In genomic region chr16:18411802-18412476, GRCm38 (mm10) we compare ENCODE assay signal across 8 mouse cellular contexts. TPM values are rescaled to one million over a fixed set of nuclear protein-coding genes. Genes with fewer than 3 reads are reported as not detected.
A peak's percentile ranks its signal among the peaks of the same experiment; 100 is the strongest.
DNase-seq lines count a peak whose midpoint lies in the region; ATAC-seq and TF ChIP-seq lines count a peak whose summit lies in the region.

No protein-coding gene starts in this region.

- H3K4me2 ChIP-seq in midbrain, embryonic 11.5 days: no peak overlapping the region
- no peak overlapping the region for H3K4me2 ChIP-seq in kidney, postnatal 0 days (ENCODE audit: low read length)
- no peak overlapping the region for H3K4me2 ChIP-seq in midbrain, postnatal 0 days (ENCODE audit: low read depth, low read length, poor library complexity, severe bottlenecking)

- no peak for ATAC-seq in midbrain, embryonic 11.5 days (ENCODE audit: low FRiP score)
- ATAC-seq in granulocyte monocyte progenitor cell, adult 5-6 weeks (replicated peaks; ENCODE audit: poor library complexity, severe bottlenecking): peak; percentile 60
- ATAC-seq in kidney, postnatal 0 days (replicated peaks; ENCODE audit: low FRiP score, low read depth): peak; percentile 88
- ATAC-seq in midbrain, postnatal 0 days (ENCODE audit: low FRiP score): 0 out of 2 replicates have a peak, but pooled peaks have one; percentile 8

- H3K4me1 ChIP-seq in midbrain, embryonic 10.5 days: peaks cover 24% of the 10 kb centered on the region
- peaks cover 5% of the 10 kb centered on the region for H3K4me1 ChIP-seq in midbrain, embryonic 11.5 days (ENCODE audit: control insufficient read depth, insufficient read depth, low read length)
- peaks cover 29% of the 10 kb centered on the region for H3K4me1 ChIP-seq in kidney, postnatal 0 days (replicated peaks; ENCODE audit: insufficient read depth, low read length)
- no peaks in the 10 kb centered on the region for H3K4me1 ChIP-seq in midbrain, postnatal 0 days (ENCODE audit: insufficient read depth, low read length)

- no peak overlapping the region for H3K9ac ChIP-seq in midbrain, embryonic 11.5 days (ENCODE audit: low read length)
- H3K9ac ChIP-seq in kidney, postnatal 0 days (ENCODE audit: low read depth, low read length): no peak overlapping the region
- no peak overlapping the region for H3K9ac ChIP-seq in midbrain, postnatal 0 days (replicated peaks; ENCODE audit: low read length, poor library complexity, severe bottlenecking)

- DNase-seq in adrenal gland, adult (ENCODE audit: inconsistent age in 2 of 2, low spot score in 1 of 2): peak; percentile 88 to 94
- no peak for DNase-seq in adrenal gland, postnatal 4 days (ENCODE audit: low spot score in 2 of 2)
- no peak for DNase-seq in midbrain, embryonic 10.5 days (ENCODE audit: low spot score)
- no peak for DNase-seq in midbrain, embryonic 11.5 days (ENCODE audit: low spot score, missing footprints)
- DNase-seq in kidney, postnatal 0 days (ENCODE audit: low spot score): peak; percentile 56
- peak; percentile 46 for DNase-seq in midbrain, postnatal 0 days (ENCODE audit: low spot score)
- DNase-seq in right cerebral cortex, postnatal 36 days (ENCODE audit: low spot score in 2 of 2): no peak

- peak overlapping the region; percentile 50; the same call in 1 of the 2 replicates for H3K27ac ChIP-seq in midbrain, embryonic 10.5 days (replicated peaks)
- no peak overlapping the region for H3K27ac ChIP-seq in midbrain, embryonic 11.5 days (ENCODE audit: low read depth, low read length)
- H3K27ac ChIP-seq in kidney, postnatal 0 days: peak overlapping the region; percentile 79
- no peak overlapping the region for H3K27ac ChIP-seq in midbrain, postnatal 0 days (ENCODE audit: low read depth, low read length)

- no peaks in the 10 kb centered on the region for H3K27me3 ChIP-seq in midbrain, embryonic 10.5 days (ENCODE audit: low read depth, poor library complexity, severe bottlenecking)
- H3K27me3 ChIP-seq in midbrain, embryonic 11.5 days (ENCODE audit: control insufficient read depth, insufficient read depth, low read length): no peaks in the 10 kb centered on the region
- no peaks in the 10 kb centered on the region for H3K27me3 ChIP-seq in kidney, postnatal 0 days (ENCODE audit: insufficient read depth, low read length)
- no peaks in the 10 kb centered on the region for H3K27me3 ChIP-seq in midbrain, postnatal 0 days (ENCODE audit: insufficient read depth, low read length)

- H3K9me3 ChIP-seq in midbrain, embryonic 10.5 days (replicated peaks): no peaks in the 10 kb centered on the region
- H3K9me3 ChIP-seq in midbrain, embryonic 11.5 days (ENCODE audit: control insufficient read depth, low read length): no peaks in the 10 kb centered on the region
- H3K9me3 ChIP-seq in kidney, postnatal 0 days (replicated peaks; ENCODE audit: low read length): no peaks in the 10 kb centered on the region
- H3K9me3 ChIP-seq in midbrain, postnatal 0 days (ENCODE audit: low read length): no peaks in the 10 kb centered on the region

- peaks cover 81% of the 10 kb centered on the region for H3K36me3 ChIP-seq in midbrain, embryonic 10.5 days
- peaks cover 6% of the 10 kb centered on the region for H3K36me3 ChIP-seq in midbrain, embryonic 11.5 days (ENCODE audit: control insufficient read depth, insufficient read depth, low read length)
- H3K36me3 ChIP-seq in kidney, postnatal 0 days (ENCODE audit: insufficient read depth, low read length): 0 out of 2 replicates have a peak, but pooled peaks cover 12% of the 10 kb centered on the region
- peaks cover 20% of the 10 kb centered on the region for H3K36me3 ChIP-seq in midbrain, postnatal 0 days (ENCODE audit: insufficient read depth, low read length)

- no peak overlapping the region for H3K4me3 ChIP-seq in midbrain, embryonic 10.5 days
- no peak overlapping the region for H3K4me3 ChIP-seq in midbrain, embryonic 11.5 days (ENCODE audit: low read depth, low read length)
- H3K4me3 ChIP-seq in kidney, postnatal 0 days (replicated peaks; ENCODE audit: low read depth, low read length): no peak overlapping the region
- H3K4me3 ChIP-seq in midbrain, postnatal 0 days (ENCODE audit: low read depth, low read length): no peak overlapping the region

- no peak for TF ChIP-seq CTCF in kidney, postnatal 0 days (IDR thresholded peaks at IDR 0.05; ENCODE audit: low read depth)
- TF ChIP-seq CTCF in midbrain, postnatal 0 days (IDR thresholded peaks at IDR 0.05): no peak

- 87% methylated on average over 12 of the region's 12 CpGs for WGBS in midbrain, embryonic 10.5 days
- WGBS in midbrain, embryonic 11.5 days: 88% methylated on average over 12 of the region's 12 CpGs
- 61% methylated on average over 12 of the region's 12 CpGs for WGBS in kidney, postnatal 0 days
- WGBS in midbrain, postnatal 0 days: 83% methylated on average over 12 of the region's 12 CpGs

RNA-seq across cellular contexts. Expression of gene Txnrd2, which starts 14.2 kb away (rescaled TPM):
- 10 to 100 TPM; 60.2 to 67.6 TPM for total RNA-seq in adrenal gland, postnatal 4 days (2021)
- 30.6 and 30.7 TPM in 2 replicates for polyA plus RNA-seq in midbrain, embryonic 10.5 days (2016; fragmentation: Nextera tagmentation; extraction: Ambion mirVana)
- 21.0 and 22.7 TPM in 2 replicates for polyA plus RNA-seq in midbrain, embryonic 11.5 days (2014; fragmentation: Nextera tagmentation; extraction: Ambion mirVana)
- total RNA-seq in granulocyte monocyte progenitor cell, adult 5-6 weeks (2014; fragmentation: Nextera tagmentation): 13.1 and 28.8 TPM in 2 replicates
- 8.8 and 9.7 TPM in 2 replicates for total RNA-seq in granulocyte monocyte progenitor cell, adult 5-6 weeks (2017)
- polyA plus RNA-seq in kidney, postnatal 0 days (2015; fragmentation: Nextera tagmentation; extraction: Ambion mirVana): 29.8 and 30.6 TPM in 2 replicates
- 13.3 and 22.9 TPM in 2 replicates for total RNA-seq in midbrain, postnatal 0 days (2014; rRNA removed)
- 38.3 and 42.6 TPM in 2 replicates for polyA plus RNA-seq in midbrain, postnatal 0 days (2015; fragmentation: Nextera tagmentation; extraction: Ambion mirVana)

RNA-seq across cellular contexts. Expression of gene Comt, which starts 14.7 kb away (rescaled TPM):
- total RNA-seq in adrenal gland, postnatal 4 days (2021): 100 to 1,000 TPM in 1 of 2 experiments, 10 to 100 TPM in 1; 99.0 to 129 TPM
- 62.0 and 66.0 TPM in 2 replicates for polyA plus RNA-seq in midbrain, embryonic 10.5 days (2016; fragmentation: Nextera tagmentation; extraction: Ambion mirVana)
- 50.8 and 52.5 TPM in 2 replicates for polyA plus RNA-seq in midbrain, embryonic 11.5 days (2014; fragmentation: Nextera tagmentation; extraction: Ambion mirVana)
- 40.4 and 48.4 TPM in 2 replicates for total RNA-seq in granulocyte monocyte progenitor cell, adult 5-6 weeks (2014; fragmentation: Nextera tagmentation)
- 34.1 and 34.6 TPM in 2 replicates for total RNA-seq in granulocyte monocyte progenitor cell, adult 5-6 weeks (2017)
- 107 and 123 TPM in 2 replicates for polyA plus RNA-seq in kidney, postnatal 0 days (2015; fragmentation: Nextera tagmentation; extraction: Ambion mirVana)
- 62.3 and 74.6 TPM in 2 replicates for total RNA-seq in midbrain, postnatal 0 days (2014; rRNA removed)
- polyA plus RNA-seq in midbrain, postnatal 0 days (2015; fragmentation: Nextera tagmentation; extraction: Ambion mirVana): 95.0 and 103 TPM in 2 replicates

Comparison
In these comparisons a context has a peak if more than half of its experiments do, and no peak if none do; other contexts are left out.
1. DNase-seq: peak in adrenal gland, adult (2 of 2), kidney, postnatal 0 days (single experiment) and midbrain, postnatal 0 days (single experiment); none in adrenal gland, postnatal 4 days (0 of 2), midbrain, embryonic 10.5 days (single experiment), midbrain, embryonic 11.5 days (single experiment) and right cerebral cortex, postnatal 36 days (0 of 2).
2. H3K27ac ChIP-seq: peak in midbrain, embryonic 10.5 days (single experiment) and kidney, postnatal 0 days (single experiment); none in midbrain, embryonic 11.5 days (single experiment) and midbrain, postnatal 0 days (single experiment).